Mouse (Mus musculus) testis, adult 2 months (tissue): ENCODE measurements at regions not wholly inside any gene's neighbourhood (a gene's known extent, or its start where the extent isn't known, plus 50 kb on each side); places are given as distances from the start of the nearest gene placed in this dataset.

ENCODE experiments used
- H3K27ac ChIP-seq: fragments of 200-500 bp; 2 replicates; pipeline ENCODE4 v1.5.1; 2012; ENCODE audit warnings: low read depth, low read length; ENCODE audit not compliant: control insufficient read depth, insufficient read depth
- H3K27me3 ChIP-seq: fragments of 200-500 bp; 2 replicates; pipeline ENCODE4 v1.6.1; 2012; ENCODE audit warnings: mild to moderate bottlenecking, low read length, moderate library complexity; ENCODE audit not compliant: control insufficient read depth, insufficient read depth
- H3K36me3 ChIP-seq: fragments of 200-500 bp; 2 replicates; pipeline ENCODE4 v1.6.1; 2012; ENCODE audit warnings: mild to moderate bottlenecking, low read length; ENCODE audit not compliant: control insufficient read depth, insufficient read depth
- H3K4me1 ChIP-seq: fragments of 200-500 bp; 2 replicates; pipeline ENCODE4 v1.6.1; 2012; ENCODE audit warnings: low read length; ENCODE audit not compliant: control insufficient read depth, insufficient read depth
- H3K4me3 ChIP-seq: fragments of 200-500 bp; 2 replicates; pipeline ENCODE4 v1.5.1; 2012; ENCODE audit warnings: low read depth, mild to moderate bottlenecking, low read length, moderate library complexity, mixed read lengths; ENCODE audit not compliant: control insufficient read depth
- CTCF ChIP-seq: fragments of 200-500 bp; IDR thresholded peaks from 2 replicates; pipeline ENCODE4 v1.5.1; 2012; ENCODE audit warnings: low read depth, mild to moderate bottlenecking, inconsistent platforms, low read length, moderate library complexity; ENCODE audit not compliant: control insufficient read depth, insufficient read depth, insufficient replicate concordance
- POLR2A ChIP-seq: fragments of 200-500 bp; IDR thresholded peaks from 2 replicates; pipeline ENCODE4 v1.6.1; 2012; ENCODE audit warnings: low read depth, mild to moderate bottlenecking, inconsistent platforms, low read length, moderate library complexity; ENCODE audit not compliant: control insufficient read depth

GRCm38 (mm10) chr6:117574146-117574545 lies 266.8 kb upstream of the Zfp637 start:
- H3K27ac ChIP-seq: no peak overlapping the region
- no peak for TF ChIP-seq POLR2A
- H3K36me3 ChIP-seq: no peaks in the 10 kb centered on the region
- H3K27me3 ChIP-seq: no peaks in the 10 kb centered on the region
- no peak overlapping the region for H3K4me3 ChIP-seq
- peaks cover 3% of the 10 kb centered on the region; the same call in 1 of the 2 replicates for H3K4me1 ChIP-seq

GRCm38 (mm10) chr6:117575057-117575456 lies 265.9 kb upstream of the Zfp637 start:
- TF ChIP-seq POLR2A (no peak), CTCF (no peak)
- Histone ChIP-seq H3K36me3 (no peaks in the 10 kb centered on the region), H3K4me1 (peaks cover 3% of the 10 kb centered on the region; the same call in 1 of the 2 replicates), H3K4me3 (no peak overlapping the region), H3K27me3 (no peaks in the 10 kb centered on the region), H3K27ac (no peak overlapping the region)

DNA sequence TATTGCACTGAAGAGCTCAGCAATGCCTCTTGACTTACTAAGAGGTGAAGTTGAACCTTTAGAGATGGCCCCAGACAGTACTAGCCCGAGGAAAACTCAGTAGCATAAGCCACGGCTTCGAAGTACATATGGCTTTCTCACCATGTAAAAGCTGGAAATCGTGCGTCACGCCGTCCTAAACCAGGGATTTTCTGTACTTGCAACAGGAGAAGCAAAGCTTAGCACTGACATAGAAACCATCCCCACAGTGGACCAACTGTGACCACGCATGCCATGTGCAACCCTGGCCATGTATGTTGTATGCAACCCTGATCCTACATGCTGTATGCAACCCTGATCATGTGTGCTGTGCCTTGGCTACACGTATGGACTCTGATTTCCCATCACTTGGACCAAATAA lies 265.0 kb upstream of the Zfp637 start:
- TF ChIP-seq POLR2A (no peak), CTCF (no peak)
- H3K27ac ChIP-seq: no peak overlapping the region

GRCm38 (mm10) chr6:117577539-117578521 lies 263.1 kb upstream of the Zfp637 start:
- no peak overlapping the region for H3K4me3 ChIP-seq
- H3K4me1 ChIP-seq: no peaks in the 10 kb centered on the region
- H3K27ac ChIP-seq: no peak overlapping the region
- H3K36me3 ChIP-seq: no peaks in the 10 kb centered on the region
- no peak for TF ChIP-seq CTCF
- no peak for TF ChIP-seq POLR2A
- no peaks in the 10 kb centered on the region for H3K27me3 ChIP-seq

More for the DNA sequence above, 265.0 kb upstream of the Zfp637 start:
- no peaks in the 10 kb centered on the region for H3K27me3 ChIP-seq
- no peak overlapping the region for H3K4me3 ChIP-seq
- H3K36me3 ChIP-seq: no peaks in the 10 kb centered on the region
- peaks cover 3% of the 10 kb centered on the region; the same call in 1 of the 2 replicates for H3K4me1 ChIP-seq

DNA sequence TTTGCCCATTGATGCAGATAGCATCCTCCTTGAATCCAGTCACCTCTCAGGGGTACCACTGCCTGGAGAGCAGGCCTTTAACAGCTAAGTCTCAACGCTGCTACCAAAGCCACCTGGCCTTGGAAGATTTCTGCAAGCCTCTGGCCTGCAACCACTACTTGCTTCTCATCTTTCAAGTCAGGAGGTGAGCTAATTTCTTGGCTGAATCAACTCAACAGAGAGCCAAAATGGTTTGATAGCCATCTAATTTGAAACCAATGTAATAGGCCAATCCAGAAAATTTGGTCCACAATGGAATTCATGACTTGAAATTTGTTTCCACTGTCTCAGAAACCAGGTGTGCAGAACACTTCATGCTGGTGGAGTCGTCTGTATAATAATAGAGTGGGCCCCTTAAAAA lies 260.0 kb upstream of the Zfp637 start:
- no peaks in the 10 kb centered on the region for H3K27me3 ChIP-seq
- H3K27ac ChIP-seq: no peak overlapping the region
- no peak overlapping the region for H3K4me3 ChIP-seq
- H3K36me3 ChIP-seq: no peaks in the 10 kb centered on the region
- TF ChIP-seq CTCF: no peak
- TF ChIP-seq POLR2A: no peak
- H3K4me1 ChIP-seq: no peaks in the 10 kb centered on the region

- H3K27me3 ChIP-seq: no peaks in the 10 kb centered on the region
- TF ChIP-seq POLR2A: no peak
- TF ChIP-seq CTCF: no peak
- H3K27ac ChIP-seq: no peak overlapping the region
- no peaks in the 10 kb centered on the region for H3K36me3 ChIP-seq
- H3K4me1 ChIP-seq: no peaks in the 10 kb centered on the region
- no peak overlapping the region for H3K4me3 ChIP-seq
Observed at GRCm38 (mm10) chr6:117583121-117583520, 257.9 kb upstream of the Zfp637 start.

DNA sequence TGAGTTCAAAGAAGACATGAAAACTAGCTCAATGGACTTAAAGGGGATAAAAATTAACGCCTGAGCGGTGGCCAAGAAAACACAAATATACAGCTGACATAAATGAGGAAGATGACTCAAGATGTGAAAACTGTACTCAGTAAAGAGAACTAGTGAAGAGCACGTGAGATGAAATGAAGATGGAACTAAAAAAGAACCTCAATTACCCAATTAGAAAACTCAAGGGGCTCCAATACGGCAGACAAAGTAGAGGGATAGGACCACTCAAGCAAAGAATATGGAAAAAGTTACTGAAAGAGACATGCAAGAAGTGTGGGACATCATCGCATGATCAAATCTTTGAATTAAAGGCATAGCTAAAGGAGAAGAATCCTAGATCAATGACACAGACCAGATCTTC lies 256.4 kb upstream of the Zfp637 start:
- no peak overlapping the region for H3K4me3 ChIP-seq
- H3K4me1 ChIP-seq: no peaks in the 10 kb centered on the region
- no peaks in the 10 kb centered on the region for H3K27me3 ChIP-seq
- no peak overlapping the region for H3K27ac ChIP-seq
- TF ChIP-seq CTCF: no peak
- TF ChIP-seq POLR2A: no peak
- H3K36me3 ChIP-seq: no peaks in the 10 kb centered on the region
